Mouse (Mus musculus) kidney, adult 9 months (tissue): ENCODE measurements around the gene Klrc2.
"Not testable (repeated sequence)": the region's sequence is repeated elsewhere in the genome, so short reads cannot be mapped to it uniquely, and the experiment has no call there.

ENCODE experiments used
- DNase-seq: peaks from one replicate; pipeline ENCODE4 v3.0.0; 2022

Gene Klrc2

DNA sequence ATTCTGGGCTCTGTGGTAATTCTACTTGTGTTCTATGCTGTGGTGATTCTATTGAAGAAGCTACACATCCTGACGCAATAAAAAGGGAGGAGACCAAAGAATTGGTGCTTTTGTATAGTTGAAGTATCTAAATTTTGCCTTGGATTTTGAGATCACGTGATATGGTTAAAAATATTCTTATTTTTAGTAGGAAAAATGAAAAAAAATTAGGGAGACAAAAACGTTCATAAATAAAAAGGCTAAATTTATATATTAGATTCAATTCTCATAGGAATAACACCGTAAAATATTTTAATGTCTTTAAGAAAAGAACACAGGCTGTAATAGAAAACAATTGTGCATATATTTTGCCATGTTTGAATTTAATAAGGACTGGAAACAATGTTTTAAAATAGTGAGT lies at the start of gene Klrc2:
Klrc2 (minus strand) TSS at position 101 of the 400 bp plus-strand sequence.
- not testable (repeated sequence) for DNase-seq

DNA sequence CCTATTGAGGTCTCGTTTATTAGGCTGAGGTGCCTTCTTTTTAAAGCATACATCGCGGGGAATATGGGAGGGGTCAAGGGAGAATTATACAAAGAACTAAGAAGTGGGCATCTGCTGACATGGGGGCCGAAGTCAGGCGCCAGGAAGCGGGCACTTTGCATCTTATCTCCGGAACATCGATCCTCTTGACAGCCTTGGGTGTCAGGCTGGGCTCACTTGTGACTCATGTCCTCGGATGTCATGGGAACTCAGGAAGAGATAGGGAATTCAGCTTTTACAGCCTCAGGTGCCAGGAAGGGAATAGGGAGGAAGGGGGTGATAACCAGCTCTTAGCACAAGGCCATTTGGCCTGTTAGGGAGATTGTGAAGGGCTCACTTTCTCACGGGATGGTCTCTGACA lies 30.9 kb upstream of the Klrc2 start:
- DNase-seq: not testable (repeated sequence)

- DNase-seq: peak; percentile 1
Measured at GRCm38 (mm10) chr6:129680379-129680778, 19.9 kb upstream of the Klrc2 start.

- DNase-seq: no peak
Measured at GRCm38 (mm10) chr6:129678873-129679272, 18.4 kb upstream of the Klrc2 start, which contains the start of gene Klrc1. Klrc1 (minus strand) TSS chr6:129678973.

GRCm38 (mm10) chr6:129661301-129661700 lies 812 bp upstream of the Klrc2 start:
- not testable (repeated sequence) for DNase-seq

DNA sequence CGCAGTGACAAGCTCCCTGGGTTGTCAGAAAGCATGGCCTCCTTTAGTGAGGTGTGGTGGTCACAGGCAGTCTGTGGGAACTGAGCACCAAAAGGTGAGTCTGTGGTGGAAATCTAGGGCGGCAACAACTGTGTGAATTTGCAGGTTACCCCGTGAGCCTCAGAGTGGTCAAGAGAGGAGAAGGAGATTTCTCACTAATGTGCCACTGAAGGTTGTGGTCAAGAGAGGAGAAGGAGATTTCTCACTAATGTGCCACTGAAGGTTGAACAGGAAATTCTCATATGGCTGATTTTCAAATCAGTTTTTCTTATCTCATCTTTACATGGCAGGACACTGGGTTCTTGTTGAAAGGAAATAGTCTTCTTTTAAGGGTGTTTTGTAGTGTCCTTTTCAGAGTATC lies 16.4 kb downstream of the Klrc2 start:
- DNase-seq: not testable (repeated sequence)

- not testable (repeated sequence) for DNase-seq
Measured at GRCm38 (mm10) chr6:129643237-129643636, 17.3 kb downstream of the Klrc2 start, which contains the start of gene Klrc3. Klrc3 (minus strand) TSS chr6:129643337.

GRCm38 (mm10) chr6:129631046-129631445 lies 29.4 kb downstream of the Klrc2 start:
- DNase-seq: not testable (repeated sequence)

DNA sequence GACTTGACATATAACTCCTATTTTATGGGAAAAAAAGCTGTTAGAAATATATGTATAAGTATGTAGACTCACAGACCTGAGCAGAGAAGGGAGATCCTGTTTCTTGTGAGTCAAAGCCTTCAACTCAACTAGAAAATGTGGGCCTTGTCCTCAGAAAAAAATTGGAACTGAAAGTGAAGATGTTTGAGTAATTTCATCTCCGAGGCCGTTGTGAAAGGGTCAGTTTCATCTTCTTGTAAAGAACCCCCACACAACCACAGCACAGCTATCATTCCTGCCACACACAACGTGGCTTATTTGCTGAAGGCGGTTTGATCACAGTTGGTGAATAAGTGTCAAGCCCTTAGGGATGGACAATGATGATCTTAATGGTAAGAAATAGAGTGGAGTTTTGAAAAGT lies 36.8 kb downstream of the Klrc2 start, which contains the start of gene Klrk1:
Klrk1 (minus strand) TSS at position 130 of the 400 bp plus-strand sequence.
- DNase-seq: no peak

- no peak for DNase-seq
Measured at GRCm38 (mm10) chr6:129608372-129608771, 52.1 kb downstream of the Klrc2 start.
